Mouse (Mus musculus): ENCODE measurements at regions not wholly inside any gene's neighbourhood (a gene's known extent, or its start where the extent isn't known, plus 50 kb on each side); places are given as distances from the start of the nearest gene placed in this dataset.

DNA sequence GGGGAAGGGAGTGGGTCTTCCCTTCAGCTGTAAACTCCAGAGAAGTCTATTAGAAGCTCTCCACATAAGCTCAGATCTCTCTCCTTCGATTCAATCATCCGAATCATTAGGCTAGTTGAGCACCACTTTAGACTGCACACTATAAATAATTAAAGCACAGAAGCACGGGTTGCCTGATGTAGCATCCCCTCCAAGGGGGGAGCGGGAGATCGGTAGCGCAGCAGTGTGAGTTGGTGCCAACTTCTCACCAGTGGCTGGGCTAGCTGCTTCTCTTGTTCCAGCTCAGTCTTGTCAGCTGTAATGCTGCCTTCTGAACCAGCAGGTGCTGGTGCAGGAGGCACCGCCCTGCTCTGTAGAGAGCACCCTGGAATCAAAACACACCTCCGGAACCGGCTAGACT lies 78.6 kb downstream of the A830031A19Rik start:
- no peaks in the 10 kb centered on the region for H3K4me1 ChIP-seq
- H3K4me3 ChIP-seq (replicated peaks), result no peak overlapping the region
- TF ChIP-seq FLI1 (IDR thresholded peaks at IDR 0.05; ENCODE audit: low read length) (no peak), GATA1 (IDR thresholded peaks at IDR 0.05; ENCODE audit: borderline replicate concordance, low read length) (no peak)
- H3K36me3 ChIP-seq (replicated peaks; ENCODE audit: low read length), result no peaks in the 10 kb centered on the region
- no peaks in the 10 kb centered on the region for H3K9me3 ChIP-seq
- no peaks in the 10 kb centered on the region for H3K27me3 ChIP-seq (replicated peaks)

DNA sequence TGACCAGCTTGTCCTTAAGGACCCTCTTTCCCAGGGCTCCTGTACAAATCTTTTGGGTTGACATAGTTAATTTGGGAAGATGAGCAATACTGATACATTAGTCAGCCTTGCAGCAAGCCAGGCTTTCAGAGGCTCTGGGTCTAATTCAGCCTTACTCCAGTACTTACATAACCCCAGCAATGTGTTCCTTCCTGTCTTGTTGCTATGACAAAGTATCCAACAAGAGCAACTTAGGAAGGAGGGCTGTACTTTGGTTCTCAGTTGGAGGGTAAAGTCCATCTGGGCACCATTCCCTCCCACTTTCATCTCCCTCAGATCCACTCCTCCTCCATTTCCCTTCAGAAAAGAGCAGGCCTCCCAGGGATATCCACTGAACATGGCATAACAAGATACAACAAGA lies 80.7 kb downstream of the A830031A19Rik start:
- Histone ChIP-seq H3K4me3 (replicated peaks) (no peak overlapping the region), H3K36me3 (replicated peaks; ENCODE audit: low read length) (no peaks in the 10 kb centered on the region), H3K4me1 (no peaks in the 10 kb centered on the region), H3K27me3 (replicated peaks) (no peaks in the 10 kb centered on the region), H3K9me3 (no peaks in the 10 kb centered on the region)
- TF ChIP-seq FLI1 (IDR thresholded peaks at IDR 0.05; ENCODE audit: low read length) (no peak), GATA1 (IDR thresholded peaks at IDR 0.05; ENCODE audit: borderline replicate concordance, low read length) (no peak)

DNA sequence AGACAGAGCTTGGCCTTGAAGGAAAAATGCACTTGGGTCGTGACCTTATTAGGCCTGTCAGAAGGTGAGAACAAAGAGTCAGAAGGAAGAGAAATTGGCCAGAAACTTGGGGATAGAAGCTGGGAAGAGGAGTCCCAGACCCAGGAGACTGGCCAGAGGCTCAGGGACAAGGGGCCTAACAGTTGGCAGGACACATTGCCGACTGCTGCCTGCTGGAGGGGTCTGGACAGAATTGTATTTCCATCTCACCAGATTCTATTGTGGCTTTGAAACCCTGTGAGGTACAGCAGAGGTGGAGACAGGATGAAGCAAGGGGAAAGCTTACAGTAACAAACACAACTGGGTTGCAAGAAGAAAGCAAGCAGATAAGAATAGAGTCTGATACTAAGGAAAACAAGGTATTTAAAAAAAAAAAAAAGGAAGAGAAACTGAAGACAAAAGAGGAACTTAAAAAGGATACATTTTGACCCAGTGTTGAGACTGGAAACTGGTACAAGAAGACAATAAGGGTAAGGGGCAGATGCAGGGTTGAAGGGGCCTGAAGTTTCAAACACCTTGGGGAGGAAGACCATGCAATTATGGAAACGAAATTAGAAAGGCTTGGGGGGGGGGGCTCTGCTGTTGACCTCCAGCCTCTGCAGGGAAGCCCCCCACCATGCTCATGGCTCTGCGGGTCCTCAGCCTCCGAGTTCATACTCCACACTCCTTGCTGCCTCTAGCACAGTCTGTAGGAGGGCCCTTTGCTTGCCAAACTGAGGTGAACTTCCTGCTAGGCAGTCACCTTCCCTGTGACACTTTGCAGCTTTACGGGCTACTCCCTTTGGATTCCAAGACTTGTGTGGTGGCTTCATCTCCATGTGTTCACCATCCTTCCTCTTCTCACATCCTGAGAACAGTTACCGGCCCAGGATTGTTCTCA lies 87.1 kb downstream of the A830031A19Rik start:
- no peaks in the 10 kb centered on the region for H3K36me3 ChIP-seq (replicated peaks; ENCODE audit: low read length)
- TF ChIP-seq FLI1 (IDR thresholded peaks at IDR 0.05; ENCODE audit: low read length), result no peak
- no peak for TF ChIP-seq GATA1 (IDR thresholded peaks at IDR 0.05; ENCODE audit: borderline replicate concordance, low read length)
- no peaks in the 10 kb centered on the region for H3K27me3 ChIP-seq (replicated peaks)
- H3K4me3 ChIP-seq (replicated peaks), result no peak overlapping the region
- no peaks in the 10 kb centered on the region for H3K4me1 ChIP-seq
- H3K9me3 ChIP-seq, result no peaks in the 10 kb centered on the region

GRCm38 (mm10) chr11:23985231-23985630 lies 89.6 kb downstream of the A830031A19Rik start:
- H3K36me3 ChIP-seq (replicated peaks; ENCODE audit: low read length), result no peaks in the 10 kb centered on the region
- no peak for TF ChIP-seq GATA1 (IDR thresholded peaks at IDR 0.05; ENCODE audit: borderline replicate concordance, low read length)
- TF ChIP-seq FLI1 (IDR thresholded peaks at IDR 0.05; ENCODE audit: low read length), result no peak
- H3K27me3 ChIP-seq (replicated peaks), result no peaks in the 10 kb centered on the region
- H3K4me1 ChIP-seq, result no peaks in the 10 kb centered on the region
- H3K9me3 ChIP-seq, result no peaks in the 10 kb centered on the region
- H3K4me3 ChIP-seq (replicated peaks), result no peak overlapping the region

DNA sequence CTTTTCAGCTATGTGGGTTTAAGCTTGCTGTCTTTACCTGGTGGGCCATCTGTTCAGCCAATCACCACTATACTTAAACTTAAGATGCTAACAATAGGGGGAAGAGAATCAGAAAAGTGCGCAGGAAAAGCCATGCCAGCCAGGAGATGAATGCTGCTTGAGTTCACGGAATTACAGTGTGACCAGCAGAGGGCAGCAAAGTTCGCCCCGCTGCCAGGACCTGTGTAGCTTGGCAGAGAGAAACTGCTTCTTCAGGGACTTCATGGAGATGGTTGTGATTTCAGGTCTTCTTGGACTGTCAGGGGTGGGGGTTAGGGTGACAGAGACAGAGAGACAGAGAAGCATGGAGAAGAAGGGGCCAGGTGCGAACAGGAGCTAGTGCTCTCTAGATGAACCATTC lies 84.3 kb upstream of the Papolg start:
- H3K36me3 ChIP-seq (replicated peaks; ENCODE audit: low read length), result no peaks in the 10 kb centered on the region
- H3K27me3 ChIP-seq (replicated peaks), result peaks cover 11% of the 10 kb centered on the region
- TF ChIP-seq FLI1 (IDR thresholded peaks at IDR 0.05; ENCODE audit: low read length) (no peak), GATA1 (IDR thresholded peaks at IDR 0.05; ENCODE audit: borderline replicate concordance, low read length) (no peak)
- H3K4me1 ChIP-seq, result peaks cover 14% of the 10 kb centered on the region
- H3K4me3 ChIP-seq (replicated peaks), result no peak overlapping the region
- no peaks in the 10 kb centered on the region for H3K9me3 ChIP-seq

- Histone ChIP-seq H3K27me3 (replicated peaks) (peaks cover 13% of the 10 kb centered on the region), H3K9me3 (no peaks in the 10 kb centered on the region), H3K4me3 (replicated peaks) (no peak overlapping the region), H3K4me1 (peaks cover 14% of the 10 kb centered on the region), H3K36me3 (replicated peaks; ENCODE audit: low read length) (no peaks in the 10 kb centered on the region)
- TF ChIP-seq GATA1 (IDR thresholded peaks at IDR 0.05; ENCODE audit: borderline replicate concordance, low read length) (no peak), FLI1 (IDR thresholded peaks at IDR 0.05; ENCODE audit: low read length) (no peak)
These were observed 83.2 kb upstream of the Papolg start for GRCm38 (mm10) chr11:23978300-23978699.

DNA sequence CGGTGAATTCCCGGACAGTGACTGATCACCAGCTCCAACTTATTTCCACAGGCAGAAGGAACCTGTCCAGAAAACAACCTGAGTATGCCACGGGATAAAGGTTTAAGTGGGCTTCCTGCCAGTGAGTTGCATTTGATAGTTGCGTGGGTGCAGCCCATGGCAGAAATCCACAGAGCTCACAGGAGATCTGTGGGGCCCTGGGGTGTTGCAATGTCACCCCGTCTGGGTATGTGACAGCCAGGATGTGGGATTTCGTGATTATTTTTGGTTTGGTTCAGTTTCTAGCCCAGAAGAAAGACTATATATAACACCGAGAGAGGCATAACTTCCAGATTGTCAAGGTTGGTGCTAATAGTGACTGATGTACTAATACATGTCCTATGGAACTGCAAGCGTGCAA lies 82.0 kb upstream of the Papolg start:
- Histone ChIP-seq H3K9me3 (0 out of 2 replicates have a peak, but pooled peaks cover 3% of the 10 kb centered on the region), H3K4me3 (replicated peaks) (no peak overlapping the region), H3K4me1 (peaks cover 14% of the 10 kb centered on the region), H3K36me3 (replicated peaks; ENCODE audit: low read length) (no peaks in the 10 kb centered on the region), H3K27me3 (replicated peaks) (peaks cover 13% of the 10 kb centered on the region)
- TF ChIP-seq GATA1 (IDR thresholded peaks at IDR 0.05; ENCODE audit: borderline replicate concordance, low read length), result no peak
- no peak for TF ChIP-seq FLI1 (IDR thresholded peaks at IDR 0.05; ENCODE audit: low read length)

- Histone ChIP-seq H3K9me3 (peaks cover 18% of the 10 kb centered on the region), H3K4me1 (peaks cover 18% of the 10 kb centered on the region), H3K36me3 (replicated peaks; ENCODE audit: low read length) (no peaks in the 10 kb centered on the region), H3K4me3 (replicated peaks) (peak overlapping the region; percentile 75), H3K27me3 (replicated peaks) (peaks cover 4% of the 10 kb centered on the region)
- TF ChIP-seq FLI1 (IDR thresholded peaks at IDR 0.05; ENCODE audit: low read length), result no peak
- no peak for TF ChIP-seq GATA1 (IDR thresholded peaks at IDR 0.05; ENCODE audit: borderline replicate concordance, low read length)
These were observed 59.3 kb upstream of the Papolg start for GRCm38 (mm10) chr11:23954323-23954722.

- no peak overlapping the region for H3K4me3 ChIP-seq (replicated peaks)
- H3K36me3 ChIP-seq (replicated peaks; ENCODE audit: low read length), result no peaks in the 10 kb centered on the region
- no peaks in the 10 kb centered on the region for H3K27me3 ChIP-seq (replicated peaks)
- no peaks in the 10 kb centered on the region for H3K4me1 ChIP-seq
- TF ChIP-seq GATA1 (IDR thresholded peaks at IDR 0.05; ENCODE audit: borderline replicate concordance, low read length), result no peak
- TF ChIP-seq FLI1 (IDR thresholded peaks at IDR 0.05; ENCODE audit: low read length), result no peak
- no peaks in the 10 kb centered on the region for H3K9me3 ChIP-seq
These were observed 50.9 kb upstream of the Papolg start for GRCm38 (mm10) chr11:23945966-23946365.
